Mouse (Mus musculus) limb, embryonic 11.5 days (tissue): ENCODE data around the gene Arhgap17. TPM values are rescaled to one million over a fixed set of nuclear protein-coding genes. Genes with fewer than 3 reads are reported as not detected.

Source experiments
- ATAC-seq: fragments of 200-750 bp; cut with Nextera tagmentation; 2 replicates; pipeline ENCODE4 v1.8.0; 2017; ENCODE audit warnings: low read depth; ENCODE audit not compliant: insufficient number of reproducible peaks, low FRiP score, low TSS enrichment
- DNase-seq: peaks from one replicate; pipeline ENCODE4 v3.0.0-alpha.2; 2015; ENCODE audit warnings: low spot score
- H3K27ac ChIP-seq: fragments of 300-500 bp; sonication (generic); replicated peaks from 2 replicates; pipeline ENCODE4 v1.5.1; 2014; ENCODE audit warnings: low read depth, mild to moderate bottlenecking, low read length
- H3K27me3 ChIP-seq: fragments of 300-500 bp; sonication (generic); 2 replicates; pipeline ENCODE4 v1.6.1; 2014; ENCODE audit warnings: mild to moderate bottlenecking, low read length, mixed read lengths; ENCODE audit not compliant: control insufficient read depth, insufficient read depth
- H3K36me3 ChIP-seq: fragments of 300-500 bp; sonication (generic); 2 replicates; pipeline ENCODE4 v1.6.1; 2014; ENCODE audit warnings: mild to moderate bottlenecking, low read length, moderate library complexity, mixed read lengths; ENCODE audit not compliant: control insufficient read depth, insufficient read depth
- H3K4me1 ChIP-seq: fragments of 300-500 bp; sonication (generic); 2 replicates; pipeline ENCODE4 v1.6.1; 2014; ENCODE audit warnings: low read length, mixed read lengths; ENCODE audit not compliant: control insufficient read depth, insufficient read depth
- H3K4me2 ChIP-seq: fragments of 300-500 bp; sonication (generic); 2 replicates; pipeline ENCODE4 v1.6.1; 2014; ENCODE audit warnings: low read depth, mild to moderate bottlenecking, moderate library complexity; ENCODE audit not compliant: severe bottlenecking
- H3K4me3 ChIP-seq: fragments of 300-500 bp; sonication (generic); 2 replicates; pipeline ENCODE4 v1.5.1; 2014; ENCODE audit warnings: low read depth, low read length
- H3K9ac ChIP-seq: fragments of 300-500 bp; sonication (generic); 2 replicates; pipeline ENCODE4 v1.6.1; 2014; ENCODE audit warnings: mild to moderate bottlenecking, low read length
- H3K9me3 ChIP-seq: fragments of 300-500 bp; sonication (generic); 2 replicates; pipeline ENCODE4 v1.6.1; 2016; ENCODE audit warnings: low read length; ENCODE audit not compliant: control insufficient read depth
- WGBS: fragments of 180-500 bp; shearing (Covaris S2); extraction: QIAGEN DNeasy Blood & Tissue Kit; methylation state at CpG from one replicate; pipeline ENCODE4 v1.1.7; 2014; 5-methylcytosine and 5-hydroxymethylcytosine counted together
- polyA plus RNA-seq: library from polyadenylated mRNA; unstranded; fragments of >200 nt; fragmentation: Nextera tagmentation; extraction: Ambion mirVana; gene quantifications from 2 replicates; pipeline ENCODE4 v1.2.1, GENCODE M21; 2014

Gene Arhgap17
- polyA plus RNA-seq, 1 experiment from 2014 or later = 32.6 TPM

DNA sequence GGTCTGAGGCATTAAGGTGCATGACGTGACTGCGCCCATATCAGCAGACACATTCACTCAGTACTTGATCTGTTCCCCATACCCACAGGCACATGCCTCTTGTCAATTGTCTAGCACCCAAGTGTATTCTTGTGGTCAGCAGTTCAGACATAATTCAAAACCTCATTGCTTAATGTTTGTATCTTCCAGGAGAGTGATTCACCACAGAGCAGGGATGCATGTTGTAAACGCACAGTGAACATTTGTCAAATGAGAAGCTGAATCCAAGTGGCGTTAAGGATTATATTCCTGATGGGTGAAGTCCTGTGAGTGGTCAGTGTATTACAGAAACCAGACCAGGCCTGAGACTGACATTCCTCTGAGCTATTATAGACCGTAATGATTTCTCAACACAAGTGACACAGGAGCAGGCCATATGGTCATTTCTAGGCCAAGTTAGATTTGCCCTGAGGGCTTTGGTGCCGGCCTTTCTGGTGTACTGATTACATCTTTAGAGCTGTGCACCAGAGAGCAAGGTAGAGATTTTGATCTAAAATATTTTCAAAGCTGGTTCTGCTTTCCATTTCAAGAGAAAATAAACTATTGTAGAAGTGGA lies 20.1 kb upstream of the Arhgap17 start:
- no peak overlapping the region for H3K4me3 ChIP-seq
- H3K36me3 ChIP-seq = peaks cover 2% of the 10 kb centered on the region; the same call in 1 of the 2 replicates
- H3K4me1 ChIP-seq = no peaks in the 10 kb centered on the region
- DNase-seq (no peak), ATAC-seq (no peak)
- H3K27me3 ChIP-seq = no peaks in the 10 kb centered on the region
- H3K4me2 ChIP-seq = no peak overlapping the region
- WGBS = 83% methylated on average over 6 of the region's 6 CpGs
- no peaks in the 10 kb centered on the region for H3K9me3 ChIP-seq
- no peak overlapping the region for H3K27ac ChIP-seq
- no peak overlapping the region for H3K9ac ChIP-seq

GRCm38 (mm10) chr7:123385693-123386407 lies 16.1 kb upstream of the Arhgap17 start:
- no peak overlapping the region for H3K27ac ChIP-seq
- H3K27me3 ChIP-seq = no peaks in the 10 kb centered on the region
- no peak overlapping the region for H3K4me3 ChIP-seq
- no peaks in the 10 kb centered on the region for H3K4me1 ChIP-seq
- WGBS = 70% methylated on average over 11 of the region's 11 CpGs
- no peak for DNase-seq
- H3K9ac ChIP-seq = no peak overlapping the region
- H3K4me2 ChIP-seq = no peak overlapping the region
- no peak for ATAC-seq
- peaks cover 2% of the 10 kb centered on the region; the same call in 1 of the 2 replicates for H3K36me3 ChIP-seq
- no peaks in the 10 kb centered on the region for H3K9me3 ChIP-seq

DNA sequence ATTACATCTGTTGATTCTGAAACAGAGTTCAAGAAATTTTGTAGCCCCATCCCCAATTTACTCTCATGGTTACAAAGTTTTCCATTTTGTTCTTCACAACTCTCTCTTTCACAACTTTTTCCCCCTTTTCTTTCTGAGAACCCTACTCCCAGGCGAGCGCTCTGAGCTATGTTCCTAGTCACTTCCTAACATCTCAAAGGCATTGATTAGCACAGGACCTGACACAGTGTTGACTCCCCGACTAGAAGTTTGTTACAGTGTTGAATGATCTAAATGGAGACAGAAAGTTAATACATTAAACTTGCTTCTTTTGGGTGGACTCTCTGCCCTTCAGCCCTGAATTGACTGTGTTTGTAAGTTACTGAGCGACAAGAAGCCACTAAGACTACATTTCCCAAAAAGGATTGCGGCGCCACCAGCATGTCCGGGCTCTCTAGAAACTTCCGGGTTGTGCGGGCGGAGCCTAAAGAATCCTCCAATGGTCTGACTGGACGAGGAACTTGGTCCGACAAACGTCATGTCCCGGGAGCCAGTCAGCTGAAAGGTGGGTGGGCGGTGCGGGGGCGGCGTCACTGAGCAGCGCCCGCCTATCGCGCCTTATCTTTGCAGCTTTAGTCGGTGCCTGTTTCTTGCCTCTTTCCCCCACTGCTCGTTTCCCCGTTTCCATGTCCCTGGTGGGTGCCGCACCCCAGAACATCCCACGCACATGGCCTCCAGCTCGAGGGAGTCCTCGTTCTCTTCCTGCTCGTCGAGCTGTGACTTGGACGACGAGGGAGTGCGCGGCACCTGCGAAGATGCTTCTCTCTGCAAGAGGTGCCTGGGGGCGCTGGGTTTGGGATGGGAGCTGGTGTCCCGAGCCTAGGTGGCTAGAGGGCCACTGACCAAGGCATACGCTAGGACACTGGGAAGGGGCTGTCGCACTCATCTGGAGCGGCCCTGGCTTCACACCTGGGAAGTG lies 8.0 kb upstream of the Arhgap17 start:
- WGBS = 4% methylated on average over 41 of the region's 41 CpGs
- Histone ChIP-seq H3K9ac (peak overlapping the region; percentile 71), H3K9me3 (no peaks in the 10 kb centered on the region), H3K4me3 (peak overlapping the region; percentile 66), H3K4me1 (peaks cover 7% of the 10 kb centered on the region), H3K36me3 (no peaks in the 10 kb centered on the region), H3K27me3 (no peaks in the 10 kb centered on the region), H3K4me2 (peak overlapping the region; percentile 65), H3K27ac (no peak overlapping the region)
- peak; percentile 99 for ATAC-seq
- DNase-seq = peak; percentile 93

GRCm38 (mm10) chr7:123371501-123371900 lies 1.8 kb upstream of the Arhgap17 start:
- Histone ChIP-seq H3K4me3 (no peak overlapping the region), H3K4me1 (peaks cover 10% of the 10 kb centered on the region), H3K9me3 (no peaks in the 10 kb centered on the region), H3K9ac (no peak overlapping the region), H3K36me3 (no peaks in the 10 kb centered on the region), H3K27me3 (no peaks in the 10 kb centered on the region), H3K27ac (no peak overlapping the region), H3K4me2 (no peak overlapping the region)
- WGBS = 61% methylated on average over 3 of the region's 3 CpGs
- no peak for DNase-seq
- ATAC-seq = no peak

- ATAC-seq (no peak), DNase-seq (no peak)
- no peaks in the 10 kb centered on the region for H3K9me3 ChIP-seq
- no peaks in the 10 kb centered on the region for H3K36me3 ChIP-seq
- peak overlapping the region; percentile 67 for H3K4me2 ChIP-seq
- no peaks in the 10 kb centered on the region for H3K27me3 ChIP-seq
- no peak overlapping the region for H3K27ac ChIP-seq
- peak overlapping the region; percentile 72 for H3K9ac ChIP-seq
- H3K4me1 ChIP-seq = peaks cover 12% of the 10 kb centered on the region
- H3K4me3 ChIP-seq = peak overlapping the region; percentile 55
- 43% methylated on average over 9 of the region's 9 CpGs for WGBS
These were observed 985 bp upstream of the Arhgap17 start for GRCm38 (mm10) chr7:123370700-123371099.

- ATAC-seq = peak; percentile 68
- Histone ChIP-seq H3K4me2 (peak overlapping the region; percentile 69), H3K4me3 (peak overlapping the region; percentile 55), H3K27me3 (no peaks in the 10 kb centered on the region), H3K27ac (peak overlapping the region; percentile 85), H3K9me3 (no peaks in the 10 kb centered on the region), H3K9ac (peak overlapping the region; percentile 89), H3K4me1 (peaks cover 12% of the 10 kb centered on the region), H3K36me3 (no peaks in the 10 kb centered on the region)
- WGBS = 3% methylated on average over 45 of the region's 51 CpGs
- DNase-seq = peak; percentile 74
These were observed 653 bp downstream of the Arhgap17 start for GRCm38 (mm10) chr7:123368778-123369746.

DNA sequence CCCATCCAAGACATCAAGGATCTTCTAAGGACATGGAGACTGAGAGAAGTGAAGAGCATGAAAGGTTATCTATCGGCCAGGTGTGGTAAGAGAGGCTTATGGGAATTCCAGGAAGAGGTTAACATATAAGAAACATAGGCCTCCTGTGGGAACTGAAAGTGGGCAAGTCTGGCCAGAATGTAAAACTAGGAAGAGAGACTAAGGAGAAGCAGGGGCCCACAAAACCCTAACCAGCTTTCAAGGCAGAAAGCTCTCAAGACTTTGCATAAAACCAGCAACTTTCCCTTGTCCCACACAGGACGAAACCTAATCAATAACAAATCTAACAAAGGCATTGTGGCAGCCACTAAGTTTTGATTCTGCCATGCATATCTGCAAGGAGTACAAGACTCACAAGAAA lies 1.5 kb downstream of the Arhgap17 start:
- DNase-seq (no peak), ATAC-seq (no peak)
- Histone ChIP-seq H3K4me3 (peak overlapping the region; percentile 55; the same call in 1 of the 2 replicates), H3K4me1 (peaks cover 12% of the 10 kb centered on the region), H3K9me3 (no peaks in the 10 kb centered on the region), H3K27ac (no peak overlapping the region), H3K9ac (no peak overlapping the region), H3K4me2 (peak overlapping the region; percentile 69; the same call in 1 of the 2 replicates), H3K36me3 (no peaks in the 10 kb centered on the region), H3K27me3 (no peaks in the 10 kb centered on the region)
- WGBS = 84% methylated on average over 2 of the region's 2 CpGs
